Mouse (Mus musculus) brain, embryonic 14.5 days (tissue): ENCODE data around the gene Inip. TPM values are rescaled to one million over a fixed set of nuclear protein-coding genes. Genes with fewer than 3 reads are reported as not detected.
A peak's percentile ranks its signal among the peaks of the same experiment; 100 is the strongest.
"Not testable (repeated sequence)": the region's sequence is repeated elsewhere in the genome, so short reads cannot be mapped to it uniquely, and the experiment has no call there.

Experiments used
- DNase-seq: peaks from one replicate; pipeline ENCODE4 v3.0.0-alpha.2; 2011; ENCODE audit warnings: low read depth
- CTCF ChIP-seq: fragments of 200-500 bp; IDR thresholded peaks from 2 replicates; pipeline ENCODE4 v1.5.1; 2012; ENCODE audit warnings: inconsistent platforms, mild to moderate bottlenecking, moderate library complexity, borderline replicate concordance; ENCODE audit not compliant: insufficient read depth, insufficient read length; ENCODE audit errors: extremely low read depth
- POLR2A ChIP-seq: fragments of 200-500 bp; IDR thresholded peaks from 2 replicates; pipeline ENCODE4 v1.6.1; 2012; ENCODE audit warnings: mild to moderate bottlenecking, inconsistent platforms, borderline replicate concordance; ENCODE audit not compliant: poor library complexity, insufficient read depth, insufficient read length, severe bottlenecking; ENCODE audit errors: extremely low read depth
- polyA plus RNA-seq: library from polyadenylated mRNA; depleted of rRNA; stranded (reverse); fragments of >200 nt; gene quantifications from 2 replicates; pipeline ENCODE4 v1.2.3, GENCODE M21; 2012

The Inip gene
- polyA plus RNA-seq, 1 experiment, result 32.8 TPM

DNA sequence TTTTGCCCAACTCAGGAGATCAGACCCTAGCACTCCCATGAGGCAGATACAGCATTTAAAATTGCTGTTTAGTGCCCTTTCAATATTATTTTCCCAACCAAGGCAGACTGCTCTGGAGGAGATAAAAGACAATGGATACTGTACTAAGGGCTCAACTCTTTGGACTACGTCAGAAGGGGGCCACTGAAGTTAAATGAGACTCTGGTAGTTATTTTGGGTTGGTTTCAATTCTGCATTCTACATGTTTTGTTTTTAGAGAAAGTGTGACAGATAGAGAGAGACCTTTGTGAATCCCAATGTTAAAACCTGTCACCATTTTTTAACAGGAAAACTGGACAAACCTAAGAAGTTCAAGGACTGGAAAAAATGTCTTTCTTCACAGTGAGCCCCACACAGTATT lies 3.4 kb upstream of the Inip start:
- no peak for TF ChIP-seq POLR2A
- TF ChIP-seq CTCF, result no peak
- no peak for DNase-seq

DNA sequence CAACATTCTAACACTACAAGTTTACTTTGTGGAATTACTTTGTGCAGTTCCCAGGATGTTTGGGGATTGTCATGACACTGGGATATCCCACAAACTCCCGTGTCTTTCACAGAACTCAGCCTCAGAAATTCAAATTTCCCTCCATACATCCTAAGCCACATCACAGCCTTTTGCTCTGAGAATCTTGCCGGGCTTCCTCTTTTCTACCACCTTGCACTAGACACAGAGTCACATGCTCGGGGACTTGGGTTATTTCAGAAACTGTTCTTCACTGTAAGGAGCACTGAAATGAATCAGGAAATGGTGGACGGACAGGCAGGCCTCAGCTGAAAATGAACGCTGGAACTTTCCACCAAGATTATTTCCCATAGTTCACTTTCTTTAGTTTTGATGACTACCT lies 2.0 kb upstream of the Inip start:
- DNase-seq, result no peak
- no peak for TF ChIP-seq POLR2A
- no peak for TF ChIP-seq CTCF

DNA sequence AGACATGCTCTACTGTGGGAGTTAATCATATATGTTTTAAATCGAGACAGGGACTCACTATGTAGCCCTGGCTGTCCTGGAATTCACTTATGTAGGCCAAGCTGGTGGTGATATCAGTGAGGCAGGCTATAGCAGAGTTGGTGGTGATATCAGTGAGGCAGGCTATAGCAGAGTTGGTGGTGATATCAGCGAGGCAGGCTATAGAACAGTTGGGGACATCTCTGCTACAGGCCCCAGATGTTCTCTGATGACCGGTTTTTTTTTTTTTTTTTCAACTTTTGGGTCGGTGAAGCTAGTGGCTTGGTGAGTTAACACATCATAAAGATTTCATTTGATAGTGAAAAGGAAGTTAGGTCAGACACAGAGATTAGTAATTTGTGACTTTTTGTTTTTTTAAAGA lies 1.4 kb upstream of the Inip start:
- DNase-seq, result no peak
- TF ChIP-seq POLR2A (no peak), CTCF (no peak)

DNA sequence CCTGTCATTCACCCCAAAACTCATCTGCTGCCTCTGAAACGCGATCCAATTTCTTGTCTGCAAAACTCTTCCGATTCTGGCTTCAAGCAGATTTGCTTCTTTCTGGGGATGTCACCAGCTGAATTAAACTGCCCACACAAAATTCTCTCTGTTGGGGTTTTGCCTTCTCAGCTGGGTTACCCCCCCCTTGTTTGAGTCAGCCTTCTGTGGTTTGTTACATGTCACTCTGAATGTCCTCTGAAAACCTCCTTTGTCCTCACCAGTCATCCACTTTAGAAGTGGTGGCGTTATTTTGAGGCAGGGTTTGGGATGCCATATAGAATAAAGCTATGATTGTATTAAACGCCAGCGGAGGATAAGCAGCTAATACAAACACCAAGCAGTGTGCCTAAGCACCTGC lies 718 bp upstream of the Inip start:
- TF ChIP-seq POLR2A (no peak), CTCF (no peak)

DNA sequence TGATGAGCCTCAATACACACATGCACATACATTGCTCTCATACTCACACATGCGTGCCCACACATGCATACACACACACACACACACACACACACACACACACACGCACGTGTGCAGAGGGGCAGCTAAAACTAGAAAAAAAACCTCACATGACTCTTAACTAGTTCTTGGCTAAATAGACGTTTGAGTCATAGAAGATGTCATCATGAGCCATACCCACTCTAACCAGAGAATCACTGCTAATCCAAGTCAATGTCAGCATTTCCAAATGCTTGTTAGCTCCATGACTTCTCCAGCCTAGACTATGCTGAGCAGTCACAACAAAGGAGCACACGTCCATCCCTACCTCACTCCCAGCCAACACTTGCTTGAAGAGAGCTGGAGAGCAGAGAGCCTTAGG lies 1.2 kb downstream of the Inip start:
- TF ChIP-seq POLR2A, result no peak
- no peak for TF ChIP-seq CTCF
- DNase-seq, result no peak

More for the DNA sequence above, 718 bp upstream of the Inip start:
- DNase-seq, result no peak

DNA sequence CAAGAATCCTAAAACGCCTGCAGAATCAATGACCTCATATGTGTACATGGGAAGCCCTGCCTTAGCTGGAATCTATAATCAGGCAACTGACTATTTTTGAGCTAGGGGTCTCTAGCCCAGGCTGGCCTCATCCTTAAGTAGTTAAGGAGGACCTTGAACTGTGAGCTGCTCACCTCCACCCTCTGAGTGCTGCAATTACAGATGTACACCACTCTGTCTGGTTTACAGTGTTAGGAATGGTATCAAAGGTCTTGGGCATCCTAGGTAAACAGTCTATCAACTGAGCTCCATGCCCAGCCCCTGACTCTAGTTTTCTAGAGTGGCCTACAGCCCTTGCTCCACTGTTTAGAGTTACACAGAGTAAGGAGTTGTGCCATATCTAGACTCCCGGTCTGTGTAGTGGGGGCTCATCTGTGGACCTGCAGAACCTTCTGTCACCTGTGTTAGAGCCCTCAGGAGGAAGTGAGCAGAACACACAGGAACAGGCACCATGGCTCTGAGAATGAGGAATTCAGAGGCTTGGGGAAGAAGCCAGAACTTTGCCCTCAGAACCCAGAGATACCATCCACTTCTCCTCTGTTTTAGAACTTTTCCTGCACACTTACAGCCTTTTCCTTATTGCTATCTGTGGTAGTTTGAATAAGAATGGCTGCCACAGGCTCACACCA lies 5.5 kb downstream of the Inip start:
- no peak for TF ChIP-seq CTCF
- no peak for TF ChIP-seq POLR2A
- no peak for DNase-seq

DNA sequence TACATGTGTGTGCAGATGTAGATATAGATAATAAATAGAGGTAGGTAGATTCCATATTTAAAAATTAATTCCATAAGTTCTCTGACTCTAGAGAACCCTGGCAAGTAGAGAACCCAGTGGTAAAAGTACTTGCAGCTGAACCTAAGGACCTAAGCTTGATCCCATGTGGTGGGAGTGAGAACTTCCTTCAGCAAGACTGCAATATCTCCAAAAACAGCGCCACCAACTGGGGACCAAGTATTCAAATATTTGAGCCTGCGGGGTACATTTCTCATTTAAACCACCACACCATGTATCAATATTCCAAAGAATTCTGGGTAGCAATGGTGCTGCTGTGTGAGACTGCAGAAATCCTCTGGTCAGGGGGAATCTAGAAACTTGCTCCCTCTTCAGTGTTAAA lies 7.3 kb downstream of the Inip start:
- DNase-seq, result no peak
- TF ChIP-seq POLR2A (no peak), CTCF (no peak)

DNA sequence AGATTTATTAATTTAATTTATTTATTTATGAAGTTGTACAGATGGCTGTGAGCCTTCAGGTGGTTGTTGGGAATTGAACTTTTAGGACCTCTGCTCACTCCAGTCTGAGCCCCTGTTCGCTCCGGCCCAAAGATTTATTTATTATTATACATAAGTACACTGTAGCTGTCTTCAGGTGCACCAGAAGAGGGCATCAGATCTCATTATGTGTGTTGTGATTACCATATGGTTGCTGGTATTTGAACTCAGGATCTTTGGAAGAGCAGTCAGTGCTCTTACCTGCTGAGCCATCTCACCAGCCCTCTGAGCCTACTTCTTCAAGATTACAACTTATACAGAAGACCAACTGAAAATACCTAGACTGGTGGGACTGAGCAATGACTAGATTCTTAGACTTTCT lies 7.8 kb downstream of the Inip start:
- DNase-seq, result not testable (repeated sequence)

DNA sequence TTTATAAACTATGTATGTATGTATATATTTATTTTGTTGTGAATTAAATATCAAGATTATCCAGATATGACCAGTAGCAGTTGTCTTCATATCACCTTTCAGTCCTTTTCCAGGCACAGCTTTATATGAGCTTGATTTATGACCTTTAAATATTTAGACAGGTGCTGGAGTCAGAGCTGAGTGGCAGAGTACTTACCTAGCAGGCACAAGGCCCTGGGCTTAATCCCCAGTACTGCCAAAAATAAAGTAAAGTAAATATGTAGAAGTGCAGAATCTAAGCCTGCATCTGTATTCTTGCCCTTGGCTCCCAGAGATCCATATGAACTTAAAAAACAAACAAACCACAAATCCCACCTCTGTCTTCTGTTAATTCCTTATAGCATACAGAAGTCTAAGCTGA lies 12.4 kb downstream of the Inip start:
- no peak for DNase-seq
- TF ChIP-seq POLR2A, result no peak
- TF ChIP-seq CTCF, result no peak

DNA sequence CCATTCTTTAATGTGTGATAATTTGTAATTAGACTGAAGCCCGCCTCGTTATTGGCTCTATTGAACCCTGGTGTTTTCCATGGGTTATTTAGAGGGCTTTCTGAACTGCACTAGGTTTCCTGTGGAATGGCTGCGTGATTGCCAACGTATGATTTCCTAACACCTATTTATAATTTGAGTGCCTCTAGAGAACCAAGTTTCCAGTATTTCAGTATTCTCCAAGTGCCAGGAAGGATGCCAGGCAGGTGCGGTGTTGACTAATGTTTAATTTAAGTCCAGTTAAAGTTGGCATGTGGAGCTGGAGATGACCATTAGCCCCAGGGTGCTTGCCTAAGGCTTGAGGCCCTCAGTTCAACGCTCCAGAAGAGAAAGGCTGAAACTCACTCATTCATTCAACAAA lies 14.3 kb downstream of the Inip start:
- TF ChIP-seq POLR2A, result no peak
- no peak for TF ChIP-seq CTCF

DNA sequence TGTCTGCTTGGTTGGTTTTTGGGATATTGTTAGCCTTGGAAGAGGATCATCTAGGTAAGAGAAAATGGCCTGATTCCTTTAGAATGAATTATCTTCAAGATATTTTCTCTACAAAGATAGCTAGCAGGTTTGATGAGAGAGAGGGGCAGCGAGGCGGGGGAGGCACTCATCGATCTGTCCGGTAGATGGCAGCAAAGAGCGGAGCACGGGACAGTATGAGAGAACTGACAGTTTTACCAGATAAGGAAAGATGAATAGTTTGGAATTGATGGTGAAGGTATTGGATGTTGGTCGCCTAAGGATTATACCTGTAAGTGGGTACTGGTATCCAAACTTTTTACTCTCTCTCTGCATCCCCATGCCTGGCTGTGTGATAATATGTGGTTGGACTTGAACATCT lies 14.7 kb downstream of the Inip start:
- TF ChIP-seq POLR2A (no peak), CTCF (peak; percentile 97)
- peak; percentile 74 for DNase-seq

More for the DNA sequence above, 14.3 kb downstream of the Inip start:
- no peak for DNase-seq

DNA sequence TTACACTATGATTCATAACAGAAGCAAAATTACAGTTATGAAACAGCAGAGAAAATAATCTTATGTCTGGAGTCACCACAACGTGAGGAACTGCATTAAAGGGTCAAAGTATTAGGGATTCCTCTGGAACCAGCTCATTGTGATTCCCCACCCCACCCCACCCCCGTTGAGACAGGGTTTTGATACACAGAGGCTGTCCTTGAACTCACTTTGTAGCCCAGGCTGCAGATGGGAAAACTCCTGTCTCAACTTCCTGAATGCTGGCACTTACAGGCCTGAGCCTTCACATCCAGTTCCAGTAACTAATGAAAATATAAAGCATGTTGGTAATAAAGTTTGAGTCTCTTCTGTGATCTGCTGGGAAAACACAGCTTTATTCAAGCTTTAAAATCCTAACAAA lies 16.0 kb downstream of the Inip start:
- TF ChIP-seq CTCF (no peak), POLR2A (no peak)
- no peak for DNase-seq
